Mouse (Mus musculus) adipocyte (in vitro differentiated cells): ENCODE results near the gene Neurl4.
"Not testable (repeated sequence)": the region's sequence is repeated elsewhere in the genome, so short reads cannot be mapped to it uniquely, and the experiment has no call there.

Experiments used
- DNase-seq: peaks from one replicate; pipeline ENCODE4 v3.0.0-alpha.2; 2016; ENCODE audit warnings: low spot score

Neurl4 gene

DNA sequence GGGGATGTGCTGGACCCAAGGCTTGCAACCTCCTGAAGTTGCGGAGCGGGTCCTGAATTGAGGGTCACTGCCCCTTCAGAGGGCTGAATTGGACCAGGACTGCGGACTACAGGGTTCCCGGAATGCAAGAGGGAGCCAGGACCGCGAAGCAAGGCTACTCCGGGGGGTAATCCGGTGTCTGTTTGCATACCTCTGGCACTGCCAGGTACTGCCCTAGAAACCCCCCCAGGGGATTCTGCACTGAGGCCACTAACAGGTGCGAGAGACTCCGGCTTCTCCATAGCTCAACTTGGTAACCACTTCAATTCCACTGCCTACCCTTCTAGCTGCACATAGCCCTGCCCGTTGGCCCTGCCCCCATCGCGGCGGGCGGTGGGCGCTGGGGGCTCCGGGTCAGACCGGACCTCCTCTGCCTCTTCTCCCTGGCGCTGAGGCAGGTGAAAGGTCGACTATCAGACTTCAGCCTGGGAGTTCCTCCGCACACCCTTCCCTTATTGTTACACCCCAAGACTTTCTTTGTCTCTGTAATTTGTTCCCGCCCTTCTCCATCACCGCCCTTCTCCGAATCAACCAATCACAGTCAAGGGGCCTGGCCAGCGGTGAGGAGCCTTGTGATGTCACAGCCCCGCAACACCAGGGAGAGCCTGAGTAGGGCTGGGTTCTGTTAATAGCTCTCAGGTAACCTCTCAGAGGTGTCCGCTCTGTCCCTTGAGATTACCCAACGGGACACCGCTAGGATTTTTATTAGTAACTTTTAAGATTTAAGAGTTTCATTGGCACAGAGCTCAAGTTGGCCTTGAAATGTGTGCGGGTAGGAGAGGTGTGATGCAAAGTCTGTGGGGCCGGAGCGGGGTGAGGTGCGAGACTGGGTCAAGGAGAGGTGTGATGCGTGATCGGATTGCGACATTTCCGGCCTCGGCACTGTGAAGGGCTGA is at the start of gene Neurl4, which contains the start of gene 2810408A11Rik:
Gene Neurl4, plus strand, starts transcription at position 602 of the 935 bp plus-strand sequence.
Gene 2810408A11Rik, minus strand, starts transcription at position 517 of the 935 bp plus-strand sequence.
- peak; percentile 93 for DNase-seq

DNA sequence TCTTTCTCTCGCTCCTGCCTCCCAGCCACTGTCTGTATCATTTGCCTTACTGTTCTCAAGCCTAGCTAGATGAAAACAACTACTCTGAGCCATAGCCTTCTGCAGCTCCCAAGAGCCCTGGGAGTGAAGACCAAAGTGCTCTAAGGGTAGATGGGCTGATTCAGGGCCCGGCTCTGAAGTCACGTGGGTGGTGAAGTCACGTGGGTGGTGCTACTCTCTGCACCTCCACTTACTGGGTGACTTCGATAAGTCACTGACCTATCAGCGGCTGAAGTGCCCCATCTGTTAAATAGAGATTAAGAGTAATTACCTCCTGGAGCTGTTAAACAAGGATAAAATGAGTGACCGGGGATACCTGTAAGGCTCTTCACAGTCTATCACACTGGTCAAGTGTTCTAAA is 46.9 kb upstream of the Neurl4 start:
- no peak for DNase-seq

DNA sequence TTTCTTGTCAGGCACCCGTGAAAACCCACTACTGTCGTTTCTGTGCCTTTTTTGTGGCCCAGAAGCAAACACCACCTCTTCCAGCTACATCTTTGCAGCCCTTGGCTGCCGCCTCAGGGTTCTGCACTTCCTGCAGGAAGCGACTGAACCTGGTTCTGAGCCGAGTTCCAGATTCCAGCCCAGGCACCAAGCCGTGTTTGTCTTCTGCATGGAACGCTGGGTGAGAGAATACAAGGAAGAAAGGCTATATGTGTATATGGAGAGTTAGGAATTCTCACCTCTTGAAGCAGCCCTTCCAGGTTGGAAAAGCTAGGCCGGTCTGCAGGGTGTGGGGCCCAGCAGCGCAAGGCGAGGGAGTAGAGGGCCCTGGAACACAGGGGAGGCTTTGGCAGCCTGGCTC is 46.2 kb upstream of the Neurl4 start:
- DNase-seq: no peak

DNA sequence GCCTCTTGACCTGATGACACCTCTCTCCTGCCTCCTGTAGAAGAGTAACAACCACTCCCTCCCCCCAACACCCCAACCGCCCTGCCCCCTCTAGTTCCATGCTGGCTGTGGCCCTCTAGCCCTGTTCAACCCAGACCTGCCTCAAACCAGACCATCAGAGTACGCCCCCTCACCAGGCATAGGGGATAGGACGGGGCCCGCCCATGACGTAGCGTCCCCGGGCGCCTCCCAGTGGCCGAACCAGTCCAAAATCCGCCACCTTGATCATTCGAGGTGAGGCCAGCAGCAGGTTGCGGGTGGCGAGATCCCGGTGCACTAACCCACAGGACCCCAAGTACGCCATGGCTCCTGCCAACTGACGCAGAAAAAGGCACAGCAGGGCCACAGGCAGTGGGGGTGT is 45.5 kb upstream of the Neurl4 start:
- DNase-seq: no peak

DNA sequence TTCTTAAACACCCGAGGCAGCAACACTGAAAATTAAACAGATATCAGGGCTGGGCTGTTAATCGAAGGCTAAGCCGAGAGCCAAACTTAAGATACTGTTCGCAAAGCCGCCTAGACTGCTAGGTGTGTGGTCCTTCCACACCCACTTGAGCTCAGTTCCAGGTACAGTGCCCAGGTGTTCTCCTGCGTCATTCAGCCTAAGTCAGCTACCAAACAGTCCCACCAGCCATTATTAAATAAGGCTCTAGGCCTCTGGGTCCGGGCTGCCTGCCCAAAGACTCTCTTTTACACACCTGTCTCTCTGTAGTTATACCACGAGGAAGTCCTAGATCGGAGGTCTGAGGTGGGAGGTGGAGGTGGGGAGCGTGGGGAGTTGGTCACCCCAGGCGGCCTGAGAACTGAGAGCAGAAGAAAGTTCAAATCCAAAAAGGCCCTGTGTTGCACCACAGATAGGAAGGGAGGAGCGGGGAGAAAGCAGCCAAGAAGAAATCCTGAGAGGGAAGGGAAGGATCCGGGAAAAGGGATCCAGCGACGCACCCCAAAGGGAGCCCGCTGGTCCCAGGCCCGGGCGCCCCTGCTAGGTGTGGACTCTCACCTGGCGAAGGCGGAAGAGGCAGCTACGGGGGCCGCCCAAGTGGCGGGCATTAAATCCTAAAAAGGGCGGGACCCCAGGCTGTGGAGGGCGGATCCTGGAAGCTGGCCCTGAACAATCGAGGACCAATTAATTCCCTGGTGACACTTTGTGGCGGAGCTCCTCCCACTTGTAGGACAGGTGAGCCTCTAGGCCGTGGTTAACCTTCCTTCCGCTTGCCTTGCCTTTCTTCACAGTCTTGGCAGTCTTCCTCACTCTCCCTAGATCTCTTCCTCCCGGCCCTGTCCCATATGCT is 42.5 kb upstream of the Neurl4 start, which contains the start of gene Tnk1:
Gene Tnk1, minus strand, starts transcription at position 618 of the 886 bp plus-strand sequence.
- DNase-seq: no peak

DNA sequence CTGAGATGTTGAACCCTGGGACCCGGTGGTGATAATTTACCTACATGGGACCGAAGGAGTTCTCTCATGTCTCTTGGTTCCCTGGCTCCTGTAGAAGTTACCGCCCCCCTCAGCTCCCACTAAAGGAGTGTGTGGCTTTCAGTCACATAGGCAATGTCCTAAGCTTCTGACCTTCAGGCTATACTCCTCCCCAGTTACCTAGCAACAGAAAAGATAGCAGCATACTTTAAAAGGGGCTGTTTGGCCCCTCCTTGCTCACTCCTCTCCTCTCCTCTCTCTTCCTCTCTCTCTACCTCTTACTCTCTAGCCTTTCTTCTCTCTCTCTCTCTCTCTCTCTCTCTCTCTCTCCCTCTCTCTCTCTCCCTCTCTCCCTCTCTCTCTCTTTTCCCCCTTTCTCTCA is 37.1 kb upstream of the Neurl4 start:
- not testable (repeated sequence) for DNase-seq

DNA sequence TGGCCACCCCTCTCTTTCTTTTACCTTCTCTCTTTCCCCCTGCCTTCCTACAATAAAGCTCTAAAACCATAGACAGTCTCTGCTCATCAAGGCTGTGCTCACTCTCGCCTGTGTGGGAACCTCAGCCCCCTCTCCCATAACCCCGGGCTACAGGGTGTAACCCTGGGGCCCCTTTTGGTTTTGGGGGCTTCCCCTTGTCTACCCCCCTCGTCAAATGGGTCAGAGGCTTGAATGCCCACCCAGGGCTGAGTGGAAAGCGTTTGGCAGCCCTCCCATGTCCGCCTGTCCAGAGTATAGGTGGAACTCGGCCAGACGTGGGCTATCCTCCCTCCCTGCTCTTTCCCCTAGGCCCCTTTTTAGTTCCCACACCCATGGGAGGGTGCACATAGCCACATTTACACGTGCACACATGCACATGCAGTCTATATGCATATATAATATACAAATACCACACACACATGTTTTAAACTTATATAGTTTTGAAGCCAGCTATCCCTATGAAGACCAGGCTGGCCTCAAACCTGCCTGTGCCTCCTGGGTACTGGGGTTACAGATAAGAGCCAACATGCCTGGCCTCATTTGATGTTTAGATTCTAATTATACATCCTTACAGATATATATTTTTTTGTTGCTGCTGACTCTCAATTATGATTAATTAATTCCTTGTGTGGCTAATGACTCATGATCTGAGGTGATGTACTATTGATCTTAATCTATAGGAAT is 36.6 kb upstream of the Neurl4 start:
- DNase-seq: no peak

DNA sequence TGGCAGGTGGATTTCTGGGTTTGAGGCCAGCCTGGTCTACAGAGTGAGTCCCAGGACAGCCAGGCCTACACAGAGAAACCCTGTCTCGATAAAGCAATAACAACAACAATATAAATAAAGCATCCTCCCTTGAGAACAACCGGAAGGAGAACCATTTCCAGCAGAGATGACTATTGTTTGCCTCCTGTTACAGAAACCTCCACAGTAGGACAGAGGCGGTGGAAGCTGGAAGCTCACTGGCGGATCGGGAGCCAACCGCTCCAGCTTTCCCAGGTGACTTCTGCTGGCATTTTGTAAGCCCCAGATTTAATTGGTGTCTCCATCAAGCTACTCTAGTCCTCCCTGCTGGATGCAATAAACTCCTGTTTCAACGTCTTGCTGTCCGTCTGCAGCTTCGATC is 35.3 kb upstream of the Neurl4 start:
- DNase-seq: no peak

DNA sequence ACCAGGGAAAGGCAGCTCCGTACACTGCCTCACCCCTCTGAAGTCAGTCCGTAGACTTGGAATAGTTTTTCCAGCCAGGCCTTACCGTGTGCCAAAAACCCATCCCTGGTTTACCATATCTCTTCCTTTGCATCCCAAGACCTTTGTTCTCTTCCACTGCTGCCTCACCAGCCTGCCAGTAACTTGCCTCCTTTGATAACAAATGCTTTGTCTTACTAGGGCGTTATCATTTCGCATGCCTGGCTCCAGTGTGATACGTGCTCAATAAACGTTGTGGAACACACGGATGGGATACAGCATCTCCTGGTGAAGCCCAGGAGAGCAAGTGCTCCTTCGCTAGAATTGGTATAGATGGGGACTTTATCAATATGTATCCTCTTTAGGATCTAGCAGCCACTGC is 33.5 kb upstream of the Neurl4 start:
- no peak for DNase-seq

DNA sequence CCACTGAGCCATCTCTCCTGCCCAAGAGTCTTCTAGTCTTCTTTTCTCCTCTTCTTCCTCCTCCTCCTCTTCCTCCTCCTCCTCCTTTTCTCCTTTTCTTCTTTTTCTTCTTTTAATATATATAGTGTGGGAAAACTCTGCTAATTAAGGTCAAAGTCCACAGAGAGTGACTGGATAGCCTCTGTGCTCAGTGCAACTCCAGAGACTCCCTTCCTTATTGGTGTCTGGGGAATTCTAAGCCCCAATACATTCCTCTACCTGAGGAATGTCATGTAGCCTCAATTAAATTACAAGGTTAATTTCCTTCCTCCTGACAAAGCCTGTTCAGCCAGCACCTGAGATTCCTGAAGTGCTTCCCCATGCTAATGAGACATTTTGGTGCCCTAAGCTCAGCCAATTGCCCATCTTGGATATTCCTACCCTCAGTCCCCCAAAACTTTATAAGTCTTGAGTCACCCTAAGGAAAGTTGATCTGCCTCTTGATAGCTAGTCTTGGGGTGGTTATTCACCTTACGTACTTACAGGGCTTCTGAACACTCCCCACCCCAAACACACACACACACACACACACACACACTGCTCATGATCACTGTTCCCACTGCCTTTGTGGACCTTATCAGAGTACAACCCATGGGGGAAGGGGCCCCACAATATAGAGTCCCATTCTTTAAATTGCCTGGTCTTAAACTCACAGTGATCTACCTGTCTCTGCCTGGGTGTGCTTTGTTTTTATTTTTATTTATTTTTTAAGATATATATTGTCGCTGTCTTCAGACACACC is 30.4 kb upstream of the Neurl4 start:
- DNase-seq: no peak

DNA sequence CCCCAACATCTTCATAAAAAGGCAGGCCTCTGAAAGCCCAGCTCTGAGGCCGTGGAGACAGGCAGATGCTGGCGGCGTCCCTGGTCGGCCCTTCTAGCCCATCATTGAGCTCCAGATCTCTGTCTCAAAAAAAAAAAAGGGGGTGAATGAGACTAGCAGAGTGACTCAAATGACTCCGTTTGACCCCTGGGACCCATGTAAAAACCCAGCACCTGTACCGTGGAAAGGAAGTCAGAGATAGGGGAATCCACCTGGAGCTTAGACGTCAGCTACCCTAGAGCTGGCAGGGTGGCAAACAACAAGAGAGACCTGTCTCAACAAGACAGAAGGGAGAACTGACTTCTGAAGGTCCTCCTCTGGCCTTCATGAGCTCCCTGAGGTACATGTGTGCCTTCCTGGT is 29.1 kb upstream of the Neurl4 start:
- no peak for DNase-seq

DNA sequence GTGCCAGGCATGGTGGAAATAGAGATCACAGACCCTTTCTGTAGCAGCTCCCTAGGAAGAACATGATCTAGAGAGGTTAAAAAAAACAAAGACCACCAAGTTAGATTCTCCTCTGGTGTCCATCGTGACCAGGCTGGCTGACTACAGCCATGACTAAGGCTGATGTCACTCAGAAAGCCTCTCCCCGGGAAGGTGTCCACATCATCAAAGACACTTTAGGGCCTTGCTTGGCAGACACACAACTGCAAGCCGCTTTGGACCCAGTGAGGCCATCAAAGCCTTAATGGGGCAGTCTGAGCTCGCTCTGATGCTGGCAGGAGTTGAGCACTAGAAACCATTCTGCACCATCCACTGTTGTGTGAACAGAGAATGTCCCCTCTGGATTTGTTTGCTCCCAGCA is 28.4 kb upstream of the Neurl4 start:
- no peak for DNase-seq

DNA sequence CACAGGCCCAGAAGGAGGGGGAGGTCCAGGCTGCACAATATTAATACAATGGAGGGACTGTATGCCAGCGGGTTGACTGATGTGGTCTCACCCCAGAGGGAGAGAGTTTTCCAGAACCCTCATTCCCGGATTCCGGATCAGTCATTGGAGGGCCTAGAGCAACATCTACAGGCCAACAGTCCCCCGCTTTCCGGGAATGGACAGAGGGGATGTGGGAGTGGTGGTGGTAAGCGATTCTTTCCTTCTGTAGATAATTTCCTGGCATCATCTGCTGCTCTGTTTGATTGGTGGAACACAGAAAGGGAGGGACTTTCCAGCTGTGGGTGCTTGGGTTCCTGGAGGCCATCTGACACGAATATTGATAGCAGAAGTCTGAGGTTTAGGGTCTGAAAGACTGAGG is 24.7 kb upstream of the Neurl4 start:
- DNase-seq: no peak

DNA sequence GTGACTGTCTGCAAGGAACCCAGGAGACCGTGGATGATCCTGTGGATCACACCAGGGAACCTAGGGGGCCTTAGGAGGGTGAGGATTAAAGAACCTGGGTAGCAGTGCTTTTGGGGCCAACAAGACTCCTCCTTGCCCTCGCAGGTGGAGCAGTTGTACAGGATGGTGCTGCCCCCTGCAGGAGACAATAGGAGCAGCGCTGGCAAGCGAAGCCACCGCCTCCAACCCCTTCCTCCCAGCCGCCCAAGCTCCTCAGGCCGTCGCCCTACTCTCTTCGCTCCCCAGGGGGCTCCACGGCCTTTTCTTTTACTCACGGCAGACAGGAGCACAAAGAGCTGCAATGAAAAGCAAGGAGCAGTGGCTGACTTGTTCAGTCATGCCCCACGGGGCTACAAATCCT is 24.0 kb upstream of the Neurl4 start:
- peak; percentile 78 for DNase-seq

DNA sequence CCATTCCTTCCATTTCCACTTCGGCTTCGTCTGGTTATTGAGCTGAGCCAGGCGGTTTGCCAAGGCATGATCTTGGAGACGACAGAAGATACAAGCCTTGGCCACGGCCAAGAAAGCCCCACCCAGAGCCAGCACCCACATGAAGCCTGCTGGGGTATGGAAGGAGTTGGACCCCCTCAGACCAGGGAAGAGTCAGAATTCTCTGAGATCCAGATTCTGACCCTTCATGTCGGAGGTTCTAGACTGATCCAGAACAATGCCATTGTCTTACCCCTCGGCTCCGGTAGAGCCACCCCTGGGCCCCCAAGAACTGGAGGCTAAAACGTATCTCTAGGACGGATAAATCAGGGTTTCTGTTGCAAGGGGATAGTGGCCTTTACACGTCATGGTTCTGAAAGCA is 23.0 kb upstream of the Neurl4 start, which contains the start of gene Tmem95:
Gene Tmem95, minus strand, starts transcription at position 141 of the 400 bp plus-strand sequence.
- DNase-seq: no peak

DNA sequence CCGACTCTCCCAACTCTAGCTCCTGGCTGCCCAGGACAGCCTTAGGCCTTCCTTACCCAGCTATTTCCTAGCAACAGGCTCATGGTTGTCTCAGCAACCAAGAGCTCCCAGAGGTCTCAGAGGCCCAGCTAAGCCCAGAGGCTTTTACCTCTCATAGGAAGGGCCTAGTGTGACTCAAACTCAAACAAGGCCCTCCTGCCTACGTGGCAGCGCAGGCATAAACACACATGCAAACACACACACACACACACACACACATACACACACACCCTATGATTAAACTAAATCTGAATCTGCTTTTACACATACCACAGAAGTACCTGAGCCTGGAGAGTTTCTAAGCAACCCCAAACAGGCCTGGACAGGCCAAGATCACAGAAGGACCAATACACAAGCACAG is 22.5 kb upstream of the Neurl4 start:
- no peak for DNase-seq

DNA sequence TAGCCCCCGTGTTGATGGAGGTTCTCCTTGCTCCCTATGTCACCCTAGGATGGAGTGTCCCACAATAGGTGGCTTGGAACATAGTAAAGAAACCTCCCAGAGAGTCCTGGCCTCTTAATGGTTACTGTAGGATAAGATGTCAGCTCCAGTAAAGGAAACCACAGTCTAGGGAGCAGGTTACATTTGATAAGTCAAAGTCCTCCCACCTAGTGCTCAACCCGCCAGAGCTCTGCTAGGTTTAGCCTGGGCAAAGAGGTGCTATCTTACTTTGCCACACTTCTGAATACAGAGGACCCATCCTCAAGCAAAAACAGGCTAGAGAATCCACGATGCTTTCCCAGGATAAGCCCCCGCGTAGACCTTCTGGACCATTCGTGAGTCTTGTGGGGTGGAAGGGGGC is 21.9 kb upstream of the Neurl4 start:
- no peak for DNase-seq

DNA sequence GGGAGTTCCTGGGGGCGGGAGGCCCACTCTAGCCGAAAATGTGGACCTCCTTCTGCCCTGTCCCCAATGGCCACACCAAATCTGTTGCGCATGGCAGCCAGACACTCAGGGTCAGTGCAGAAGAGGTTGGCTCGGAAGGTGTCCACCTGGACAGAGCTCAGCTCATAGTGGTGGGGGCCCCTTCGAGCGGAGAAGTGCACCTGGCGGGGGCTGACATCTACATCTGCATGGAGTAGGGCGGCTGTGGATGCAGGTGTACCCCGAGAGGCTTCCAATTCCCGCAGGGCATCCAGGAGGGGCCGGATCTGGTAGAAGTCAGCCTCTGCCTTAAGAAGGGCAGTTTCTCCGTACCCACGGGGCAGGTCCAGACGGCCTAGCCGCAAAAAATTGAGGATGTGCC is 21.2 kb upstream of the Neurl4 start:
- DNase-seq: no peak

DNA sequence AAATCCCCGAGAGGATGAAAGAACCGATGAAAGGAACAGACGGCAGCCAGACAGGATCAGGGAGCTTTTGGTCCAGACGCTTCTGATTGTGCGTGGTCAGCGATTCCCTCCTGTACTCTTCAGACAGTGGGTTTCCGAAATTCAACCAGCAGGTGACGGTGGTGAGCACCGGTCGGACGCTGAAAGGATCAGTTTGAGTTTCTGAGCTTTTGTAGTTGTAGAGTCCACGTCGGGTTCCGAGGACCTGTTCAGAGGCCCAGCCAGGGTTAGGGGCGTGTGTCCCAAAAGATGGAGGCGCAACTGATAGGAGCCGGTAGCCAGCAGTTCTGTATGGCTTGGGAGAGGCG is 20.4 kb upstream of the Neurl4 start:
- peak; percentile 69 for DNase-seq

DNA sequence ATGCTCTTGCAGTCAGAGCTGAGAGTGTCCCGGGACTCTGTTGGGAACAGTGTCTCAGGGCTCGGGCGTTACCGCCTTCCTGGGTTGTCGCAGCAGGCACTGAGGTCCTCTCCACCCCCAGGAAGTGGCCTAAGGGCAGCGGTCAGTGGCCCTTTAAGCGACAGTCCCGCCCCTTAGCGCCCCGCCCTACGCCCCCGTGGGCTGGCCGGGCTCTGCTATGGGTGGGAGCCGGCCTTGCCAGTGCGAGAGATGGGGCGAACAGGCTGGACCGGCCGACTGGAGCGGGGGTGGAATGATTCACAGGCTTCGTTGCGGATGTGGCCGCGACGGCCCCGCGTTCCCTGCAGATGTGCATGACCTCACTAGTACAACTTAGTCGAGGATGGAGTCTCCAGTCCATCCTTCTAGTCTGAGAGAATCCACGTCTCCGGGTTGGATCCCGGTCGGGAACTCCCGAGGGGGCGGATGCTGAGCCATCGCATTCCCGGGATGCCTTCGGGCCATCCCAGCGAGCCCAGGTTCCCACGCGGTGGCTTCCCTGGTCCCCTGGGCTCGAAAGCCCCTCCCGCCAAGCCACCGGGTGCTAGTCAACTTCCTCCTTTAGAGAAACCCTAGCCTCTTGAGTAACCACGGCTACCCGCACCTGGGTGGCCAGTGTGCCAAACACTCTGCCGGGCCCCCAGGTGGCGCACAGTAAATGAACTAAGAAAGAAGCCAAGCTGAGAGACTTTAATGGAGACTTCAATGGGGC is 19.8 kb upstream of the Neurl4 start, which contains the start of gene Kctd11:
Gene Kctd11, minus strand, starts transcription at position 554 of the 751 bp plus-strand sequence.
- DNase-seq: peak; percentile 64
